Mouse (Mus musculus) small intestine, adult 2 months (tissue): ENCODE results near the gene Hoxa10. TPM values are rescaled to one million over a fixed set of nuclear protein-coding genes. Genes with fewer than 3 reads are reported as not detected.

Experiments
- H3K27ac ChIP-seq: fragments of 200-500 bp; 2 replicates; pipeline ENCODE4 v1.5.1; 2012; ENCODE audit warnings: low read depth, low read length, control low read depth, inconsistent platforms; ENCODE audit not compliant: insufficient read depth
- H3K27me3 ChIP-seq: fragments of 200-500 bp; 2 replicates; pipeline ENCODE4 v1.6.1; 2012; ENCODE audit warnings: mild to moderate bottlenecking, moderate library complexity, low read length, inconsistent platforms; ENCODE audit not compliant: control insufficient read depth, insufficient read depth
- H3K36me3 ChIP-seq: fragments of 200-500 bp; 2 replicates; pipeline ENCODE4 v1.6.1; 2012; ENCODE audit warnings: mild to moderate bottlenecking, low read length, control low read depth, inconsistent platforms; ENCODE audit not compliant: control insufficient read depth, insufficient read depth
- H3K4me1 ChIP-seq: fragments of 200-500 bp; 2 replicates; pipeline ENCODE4 v1.6.1; 2012; ENCODE audit warnings: low read length, inconsistent platforms, mixed read lengths; ENCODE audit not compliant: control insufficient read depth, insufficient read depth, insufficient read length
- H3K4me3 ChIP-seq: fragments of 200-500 bp; 2 replicates; pipeline ENCODE4 v1.5.1; 2012; ENCODE audit warnings: low read depth, mild to moderate bottlenecking, control low read depth, inconsistent platforms, low read length, moderate library complexity
- CTCF ChIP-seq: fragments of 200-500 bp; IDR thresholded peaks from 2 replicates; pipeline ENCODE4 v1.5.1; 2012; ENCODE audit warnings: low read depth, mild to moderate bottlenecking, control low read depth, inconsistent platforms, low read length, moderate library complexity, mixed read lengths; ENCODE audit not compliant: insufficient replicate concordance, insufficient read length; ENCODE audit errors: extremely low read depth
- POLR2A ChIP-seq: fragments of 200-500 bp; IDR thresholded peaks from 2 replicates; pipeline ENCODE4 v1.6.1; 2012; ENCODE audit warnings: low read depth, mild to moderate bottlenecking, control low read depth, inconsistent platforms, low read length, moderate library complexity
- WGBS: fragments of 180-500 bp; shearing (Covaris S2); methylation state at CpG from one replicate; pipeline ENCODE4 v1.1.7; 2018; 5-methylcytosine and 5-hydroxymethylcytosine counted together
- polyA plus RNA-seq: library from polyadenylated mRNA; depleted of rRNA; stranded (reverse); fragments of >200 nt; gene quantifications from 2 replicates; pipeline ENCODE4 v1.2.3, GENCODE M21; 2012

Gene Hoxa10
- polyA plus RNA-seq, 1 experiment, result not detected

DNA sequence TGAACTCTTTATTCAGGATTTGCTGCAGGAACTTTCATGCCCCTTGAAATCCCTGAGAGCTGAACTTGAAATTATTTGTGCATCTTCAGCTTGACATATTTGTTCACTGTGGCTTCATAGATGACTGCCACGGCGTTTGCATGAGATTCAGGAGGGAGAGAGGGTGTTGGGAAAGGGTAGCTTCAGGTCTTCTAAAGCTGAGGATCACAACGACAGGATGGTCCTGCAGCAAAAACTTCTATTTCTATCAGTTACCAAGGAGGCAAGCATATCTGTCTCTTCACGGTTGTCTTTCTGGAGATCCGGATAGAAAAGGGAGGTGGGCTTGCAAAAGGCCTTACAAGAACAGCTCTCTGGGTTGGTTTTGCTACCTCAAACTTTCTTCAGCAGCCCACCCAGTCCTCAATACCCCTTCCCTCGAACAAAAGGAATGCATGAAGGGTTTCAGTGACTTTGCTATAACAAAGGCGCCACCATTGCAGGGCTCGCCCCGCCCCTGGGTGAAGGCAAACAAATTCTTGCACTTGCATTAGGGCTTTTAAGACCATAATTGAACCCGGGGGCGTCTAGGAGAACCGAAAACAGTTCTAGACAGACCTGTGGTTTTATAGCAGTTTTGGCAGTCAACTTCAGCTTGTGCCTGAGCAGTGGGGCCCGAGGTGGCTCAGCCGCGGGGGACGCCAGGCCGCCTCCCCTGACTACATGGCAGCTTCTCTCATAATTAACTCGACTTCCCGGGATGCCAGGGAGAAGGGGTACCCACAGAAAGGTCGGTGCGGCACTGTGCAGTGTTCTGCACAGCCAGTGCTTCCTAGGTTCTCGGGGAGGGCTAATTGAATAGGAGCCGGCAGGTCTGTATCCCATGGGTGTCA is 7.3 kb upstream of the Hoxa10 start:
- H3K27ac ChIP-seq, result no peak overlapping the region
- peaks cover 92% of the 10 kb centered on the region for H3K27me3 ChIP-seq
- 5% methylated on average over 23 of the region's 23 CpGs for WGBS
- TF ChIP-seq CTCF (no peak), POLR2A (no peak)
- no peak overlapping the region for H3K4me3 ChIP-seq
- no peaks in the 10 kb centered on the region; the same call in 1 of the 2 replicates for H3K4me1 ChIP-seq
- H3K36me3 ChIP-seq, result no peaks in the 10 kb centered on the region

DNA sequence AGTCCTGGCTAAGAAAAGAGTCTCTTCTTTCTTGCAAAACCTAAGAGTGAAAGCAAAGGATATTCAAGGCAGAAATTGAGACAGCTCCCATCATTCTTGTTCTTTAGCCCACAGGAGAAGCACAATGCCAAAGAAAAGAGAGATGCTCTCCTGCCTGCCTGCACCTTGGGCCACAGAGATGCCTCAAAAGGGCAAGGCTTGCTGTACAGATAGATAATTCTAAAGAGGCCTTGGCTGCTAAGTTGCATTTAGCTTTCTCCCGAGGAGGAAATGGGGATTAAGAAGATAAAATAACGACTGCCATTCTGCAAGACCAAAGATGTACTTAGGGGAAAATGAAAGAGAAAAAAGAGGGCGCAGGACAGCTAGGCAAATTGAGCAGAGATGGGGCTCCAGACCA is 6.3 kb upstream of the Hoxa10 start:
- Histone ChIP-seq H3K27me3 (peaks cover 90% of the 10 kb centered on the region), H3K4me1 (no peaks in the 10 kb centered on the region; the same call in 1 of the 2 replicates), H3K4me3 (no peak overlapping the region), H3K36me3 (no peaks in the 10 kb centered on the region), H3K27ac (no peak overlapping the region)
- WGBS, result 4% methylated on average over 3 of the region's 3 CpGs
- TF ChIP-seq CTCF, result no peak
- TF ChIP-seq POLR2A, result no peak

GRCm38 (mm10) chr6:52246403-52246803 is 5.7 kb upstream of the Hoxa10 start:
- no peaks in the 10 kb centered on the region; the same call in 1 of the 2 replicates for H3K4me1 ChIP-seq
- no peaks in the 10 kb centered on the region for H3K36me3 ChIP-seq
- H3K4me3 ChIP-seq, result no peak overlapping the region
- H3K27ac ChIP-seq, result no peak overlapping the region
- peaks cover 90% of the 10 kb centered on the region for H3K27me3 ChIP-seq
- 3% methylated on average over 26 of the region's 26 CpGs for whole genome bisulfite sequencing
- TF ChIP-seq CTCF (no peak), POLR2A (no peak)

DNA sequence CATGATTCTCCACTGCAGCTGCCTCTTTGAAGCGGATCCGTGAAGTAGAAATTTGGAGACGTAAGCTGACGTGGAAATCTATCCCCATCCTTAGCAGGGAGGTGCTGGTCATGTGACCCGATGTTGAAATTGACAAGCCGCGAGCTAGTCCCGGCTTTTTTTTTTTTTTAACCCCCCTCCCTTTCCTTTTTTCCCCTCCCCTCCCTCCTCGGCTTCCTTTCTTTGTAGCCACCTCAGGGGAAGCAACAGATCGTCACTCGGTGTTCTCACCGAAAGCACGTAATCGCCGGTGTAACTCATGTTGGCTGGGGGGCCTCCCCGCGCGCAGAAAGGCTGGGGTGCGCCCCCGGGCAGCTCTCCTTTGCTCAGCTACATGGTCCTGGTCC is 5.1 kb upstream of the Hoxa10 start, which contains the start of gene Hoxa11:
TSS of gene Hoxa11 (minus strand) at position 54 of the 386 bp plus-strand sequence.
- Histone ChIP-seq H3K27ac (no peak within 1 kb of the TSS), H3K4me3 (no peak within 1 kb of the TSS), H3K4me1 (no peaks in the 10 kb centered on the region; the same call in 1 of the 2 replicates), H3K36me3 (no peaks in the 10 kb centered on the region), H3K27me3 (peaks cover 93% of the 10 kb centered on the region)
- TF ChIP-seq POLR2A, result no peak
- no peak for TF ChIP-seq CTCF
- 4% methylated on average over 20 of the region's 20 CpGs for WGBS

GRCm38 (mm10) chr6:52245040-52245756 is 4.5 kb upstream of the Hoxa10 start:
- Histone ChIP-seq H3K36me3 (no peaks in the 10 kb centered on the region), H3K27ac (no peak overlapping the region), H3K4me3 (no peak overlapping the region), H3K27me3 (peaks cover 94% of the 10 kb centered on the region), H3K4me1 (no peaks in the 10 kb centered on the region; the same call in 1 of the 2 replicates)
- 4% methylated on average over 71 of the region's 71 CpGs for WGBS
- TF ChIP-seq POLR2A, result no peak
- TF ChIP-seq CTCF, result no peak

DNA sequence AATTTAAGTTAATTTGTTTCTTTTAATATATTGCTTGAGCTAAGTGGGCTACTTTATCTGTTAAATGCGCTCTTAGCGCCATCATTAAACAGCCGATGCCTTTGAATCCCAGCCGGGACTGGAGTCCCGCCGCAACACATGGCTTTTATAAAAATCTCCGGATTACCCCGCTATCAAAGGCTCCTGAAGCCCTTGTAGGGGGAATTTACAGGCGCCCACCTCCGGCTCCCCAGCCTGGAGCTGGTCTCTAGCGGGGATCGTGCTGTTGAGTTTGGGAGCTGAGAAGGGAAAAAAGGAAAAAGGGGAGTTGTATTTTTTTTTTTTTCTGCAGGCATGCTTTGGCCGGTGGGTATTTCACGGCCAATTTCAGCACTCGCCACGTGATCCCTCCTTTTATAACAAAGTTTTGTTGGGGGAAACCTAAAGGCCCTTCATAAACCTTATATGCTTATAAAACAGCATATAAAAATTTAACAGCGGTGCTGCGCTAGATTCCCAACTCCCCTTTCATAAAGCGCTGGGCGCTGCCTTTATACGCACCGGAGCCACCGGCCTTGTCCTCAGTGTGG is 3.9 kb upstream of the Hoxa10 start:
- no peak overlapping the region for H3K27ac ChIP-seq
- no peaks in the 10 kb centered on the region; the same call in 1 of the 2 replicates for H3K4me1 ChIP-seq
- H3K27me3 ChIP-seq, result peaks cover 95% of the 10 kb centered on the region
- WGBS, result 7% methylated on average over 23 of the region's 23 CpGs
- no peak overlapping the region for H3K4me3 ChIP-seq
- no peak for TF ChIP-seq POLR2A
- no peak for TF ChIP-seq CTCF
- H3K36me3 ChIP-seq, result no peaks in the 10 kb centered on the region
